Mouse (Mus musculus) testis, adult 2 months (tissue): Measurements from ENCODE around the gene Casz1.

ENCODE experiments used
- CTCF ChIP-seq: fragments of 200-500 bp; IDR thresholded peaks from 2 replicates; pipeline ENCODE4 v1.5.1; 2012; ENCODE audit warnings: low read depth, mild to moderate bottlenecking, inconsistent platforms, low read length, moderate library complexity; ENCODE audit not compliant: control insufficient read depth, insufficient read depth, insufficient replicate concordance
- POLR2A ChIP-seq: fragments of 200-500 bp; IDR thresholded peaks from 2 replicates; pipeline ENCODE4 v1.6.1; 2012; ENCODE audit warnings: low read depth, mild to moderate bottlenecking, inconsistent platforms, low read length, moderate library complexity; ENCODE audit not compliant: control insufficient read depth

DNA sequence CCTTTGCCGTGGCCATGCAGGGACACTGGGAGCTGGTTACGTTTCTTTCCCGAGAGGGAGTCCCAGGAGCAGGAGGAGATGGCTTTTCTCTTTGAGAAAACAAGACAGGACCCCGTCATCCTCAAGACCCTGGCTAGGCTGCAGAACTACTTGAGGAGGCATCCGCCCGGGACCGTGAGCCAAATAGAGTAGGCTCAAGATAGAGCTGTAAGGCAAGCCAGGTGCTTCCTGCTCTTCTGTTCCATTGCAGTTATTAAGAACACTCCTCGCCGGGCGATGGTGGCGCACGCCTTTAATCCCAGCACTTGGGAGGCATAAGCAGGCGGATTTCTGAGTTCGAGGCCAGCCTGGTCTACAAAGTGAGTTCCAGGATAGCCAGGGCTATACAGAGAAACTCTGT lies 80.4 kb downstream of the Casz1 start:
- TF ChIP-seq CTCF (no peak), POLR2A (no peak)
